Mouse (Mus musculus) brain, embryonic 18.5 days (tissue): Measurements from ENCODE around the gene Ttll12.

ENCODE experiments used
- DNase-seq: peaks from one replicate; pipeline ENCODE4 v3.0.0-alpha.2; 2012; ENCODE audit warnings: low read depth, low spot score

Ttll12 gene

DNA sequence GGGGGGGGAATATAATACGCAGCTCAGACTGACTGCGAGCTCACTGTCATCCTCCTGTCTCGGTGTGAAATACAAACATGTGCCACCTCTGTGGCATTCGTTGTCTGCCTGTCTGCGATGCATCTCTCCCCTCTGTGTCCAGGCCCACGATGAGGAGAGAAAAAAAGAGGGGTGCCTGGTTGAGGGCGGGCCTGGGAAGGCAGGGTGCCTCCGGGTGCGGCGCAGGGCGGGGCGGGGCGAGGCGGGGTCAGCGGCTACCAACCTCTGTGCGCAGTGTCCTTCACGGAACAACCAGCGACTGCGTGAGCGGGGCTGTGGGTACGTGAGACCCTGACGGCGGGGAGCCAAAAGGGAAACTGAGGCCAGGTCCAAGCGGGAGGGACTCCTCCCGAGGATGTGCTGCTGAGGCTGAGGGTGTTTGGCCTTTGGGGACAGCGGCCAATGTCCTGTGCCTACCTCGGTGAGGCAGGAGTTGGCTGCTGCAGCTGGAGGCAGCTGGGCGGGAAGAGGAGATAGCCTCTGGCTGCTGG, 31.6 kb downstream of the Ttll12 start, which contains the start of the genes Tspo and Mcat:
Tspo (plus strand) TSS at position 266 of the 530 bp plus-strand sequence.
Mcat (minus strand) TSS at position 461 of the 530 bp plus-strand sequence.
- no peak for DNase-seq

DNA sequence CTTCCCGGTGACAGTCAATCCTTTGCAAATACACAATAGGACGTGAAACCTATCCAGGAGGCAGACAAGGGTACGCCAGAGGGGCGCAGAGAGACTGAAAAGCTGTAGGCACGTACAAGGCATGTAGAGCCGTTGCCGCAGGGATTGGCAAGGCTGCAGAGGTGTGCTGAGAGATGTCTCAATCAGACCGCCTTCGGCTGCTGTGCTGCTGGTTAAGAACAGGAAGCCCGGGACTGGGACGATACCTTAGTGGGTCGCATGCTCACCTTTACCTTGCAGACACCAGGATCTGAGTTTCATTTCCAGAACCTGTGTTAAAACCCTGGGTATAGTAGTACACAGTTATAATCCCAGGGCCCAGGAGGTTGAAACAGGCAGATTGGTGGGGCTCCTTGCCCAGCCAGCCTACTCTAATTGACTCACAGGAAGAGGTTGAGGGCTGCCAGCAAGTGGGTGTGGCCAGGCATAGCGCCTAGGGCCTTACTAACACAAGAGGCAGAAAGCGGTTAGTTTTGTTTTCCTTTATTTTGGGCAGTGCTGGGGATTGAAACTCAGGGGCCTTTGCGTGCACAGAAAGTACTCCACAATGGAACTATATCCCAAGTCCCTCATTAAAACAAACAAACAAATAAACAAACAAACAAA, 32.2 kb downstream of the Ttll12 start:
- DNase-seq: no peak

DNA sequence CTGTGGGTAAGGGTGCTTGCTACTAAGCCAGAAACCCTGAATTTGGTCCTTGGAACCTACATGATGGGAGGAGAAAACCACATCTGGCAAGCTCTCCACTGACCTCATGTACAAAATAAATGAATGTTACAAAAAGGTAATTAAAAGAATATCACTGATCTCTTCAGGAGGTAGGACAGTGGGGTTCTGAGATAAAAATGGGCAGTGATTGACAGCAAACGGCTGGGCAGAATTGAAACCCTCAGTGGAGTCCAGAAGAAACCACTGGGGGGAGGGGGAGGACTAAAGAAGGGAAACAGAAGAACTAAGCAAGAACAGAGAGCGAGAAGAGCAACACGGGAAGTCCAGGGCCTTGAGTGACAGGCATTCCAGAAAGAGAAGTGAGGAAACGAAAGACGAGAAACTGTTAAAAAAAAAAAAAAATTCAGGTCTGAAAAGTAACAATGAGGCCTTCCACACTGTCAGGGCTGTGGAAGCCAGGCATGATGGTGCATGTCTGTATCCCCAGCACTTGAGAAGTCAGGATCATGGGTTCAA, 33.9 kb downstream of the Ttll12 start:
- no peak for DNase-seq

DNA sequence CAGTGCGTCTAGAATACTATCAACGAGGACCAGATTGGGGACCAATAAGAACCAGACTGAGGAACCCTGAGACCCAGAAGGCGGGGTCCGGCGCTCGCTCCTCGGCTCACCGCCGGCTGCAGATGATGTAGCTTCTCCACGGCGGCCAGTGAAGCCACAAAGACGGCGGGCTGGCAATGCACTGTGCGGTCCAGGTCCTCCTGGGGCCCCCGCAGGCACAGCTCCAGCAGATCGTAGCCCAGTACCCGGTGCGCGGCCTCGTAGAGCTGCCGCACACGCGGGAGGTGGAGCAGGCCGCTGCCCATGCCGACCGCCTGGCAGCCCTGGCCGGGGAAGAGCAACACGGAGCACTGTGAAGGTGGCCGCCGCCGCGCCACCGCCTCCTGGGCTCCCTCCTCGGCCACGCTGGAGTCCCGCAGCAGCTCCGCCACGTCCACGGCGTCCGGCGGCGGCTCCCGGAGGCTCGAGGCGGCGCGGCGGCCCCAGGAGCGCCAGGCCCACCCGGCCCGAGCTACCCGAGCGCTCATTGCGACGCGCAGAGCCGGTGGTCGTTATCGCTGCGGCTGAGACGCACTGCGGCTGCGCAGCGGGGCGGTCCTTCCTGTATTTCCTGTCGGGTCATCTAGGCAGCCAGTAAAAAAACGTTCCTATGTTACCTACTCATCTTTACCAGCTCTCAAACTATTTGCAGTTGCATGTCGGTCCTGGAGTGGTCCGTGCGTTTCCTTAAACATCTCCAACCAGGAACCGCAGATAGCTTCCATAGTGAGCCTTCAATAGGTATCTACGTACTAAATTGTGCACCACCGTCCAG, 39.6 kb downstream of the Ttll12 start:
- DNase-seq: peak; percentile 74

DNA sequence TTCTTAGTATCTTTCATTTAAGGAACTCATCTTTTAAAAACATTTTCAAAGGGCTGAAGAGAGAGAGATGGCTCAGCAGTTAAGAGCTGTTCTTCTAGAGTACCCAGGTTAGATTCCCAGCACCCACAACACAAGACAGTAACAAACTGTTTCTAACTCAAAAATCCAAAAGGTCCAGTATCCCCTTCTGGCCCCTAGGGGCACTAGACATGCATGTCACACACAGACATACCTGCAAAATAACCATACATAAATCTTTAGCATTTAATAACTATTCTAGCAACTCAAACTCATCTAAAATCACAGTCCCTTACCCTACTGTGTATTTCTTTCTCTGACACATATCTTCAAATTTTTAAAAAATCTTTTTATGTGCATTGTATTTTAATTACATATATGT, 41.1 kb downstream of the Ttll12 start:
- no peak for DNase-seq

DNA sequence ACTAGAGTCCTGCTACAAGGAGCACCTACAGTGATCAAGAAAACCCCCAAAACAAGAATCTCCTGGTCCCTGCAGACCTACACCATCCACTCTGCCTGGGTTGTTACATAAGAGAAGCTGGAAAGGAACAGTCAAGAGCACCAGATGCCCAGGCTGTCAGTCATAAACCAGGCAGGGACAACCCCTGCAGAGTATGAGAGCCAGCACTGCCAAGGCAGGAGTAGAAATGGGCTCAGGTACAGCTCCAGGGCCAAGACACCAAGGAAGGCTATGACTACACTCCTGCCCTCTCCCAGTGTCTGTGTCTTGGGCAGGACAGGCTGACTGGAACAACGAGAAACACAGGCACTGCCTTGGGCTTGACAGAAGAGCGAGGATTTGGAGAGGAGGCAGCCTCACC, 44.8 kb downstream of the Ttll12 start:
- no peak for DNase-seq

DNA sequence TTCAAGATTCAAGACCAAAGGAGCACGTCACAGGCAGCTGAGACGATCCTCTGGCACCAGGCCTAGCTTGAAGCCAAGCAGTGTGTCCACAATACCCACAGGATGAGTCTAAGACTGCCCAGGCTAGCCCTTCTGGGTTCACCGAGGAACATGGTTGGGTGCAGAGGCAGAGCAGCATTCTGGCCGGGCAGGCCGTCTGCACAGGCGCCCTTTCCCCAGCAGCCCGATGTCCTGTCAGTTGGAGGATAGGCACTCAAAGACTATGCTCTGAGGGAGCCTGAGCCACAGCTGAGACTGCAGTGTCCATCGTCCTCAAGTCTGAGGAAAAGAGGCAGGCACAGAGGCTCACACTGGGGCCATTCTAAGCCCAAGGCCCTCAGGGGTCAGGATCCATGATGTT, 47.8 kb downstream of the Ttll12 start:
- no peak for DNase-seq

DNA sequence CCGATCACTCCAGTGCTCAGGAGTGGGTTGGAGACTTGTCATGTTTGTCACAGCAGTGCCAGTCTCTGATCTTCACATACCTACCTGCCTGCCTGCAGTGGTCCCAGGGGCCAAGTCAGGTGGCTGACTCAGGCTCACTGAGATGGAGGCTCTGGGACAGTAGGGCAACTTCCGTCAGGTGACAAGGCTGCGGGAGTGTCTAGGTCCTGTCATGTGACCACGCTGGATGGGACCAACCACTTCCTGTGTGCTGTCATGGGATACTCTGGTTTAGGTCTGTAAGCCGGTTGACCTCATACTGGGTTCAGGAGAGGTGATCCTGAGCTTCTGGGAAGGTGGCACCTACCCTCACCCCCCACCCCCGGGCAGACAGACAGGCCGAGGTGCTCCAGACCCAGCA, 48.9 kb downstream of the Ttll12 start:
- no peak for DNase-seq

DNA sequence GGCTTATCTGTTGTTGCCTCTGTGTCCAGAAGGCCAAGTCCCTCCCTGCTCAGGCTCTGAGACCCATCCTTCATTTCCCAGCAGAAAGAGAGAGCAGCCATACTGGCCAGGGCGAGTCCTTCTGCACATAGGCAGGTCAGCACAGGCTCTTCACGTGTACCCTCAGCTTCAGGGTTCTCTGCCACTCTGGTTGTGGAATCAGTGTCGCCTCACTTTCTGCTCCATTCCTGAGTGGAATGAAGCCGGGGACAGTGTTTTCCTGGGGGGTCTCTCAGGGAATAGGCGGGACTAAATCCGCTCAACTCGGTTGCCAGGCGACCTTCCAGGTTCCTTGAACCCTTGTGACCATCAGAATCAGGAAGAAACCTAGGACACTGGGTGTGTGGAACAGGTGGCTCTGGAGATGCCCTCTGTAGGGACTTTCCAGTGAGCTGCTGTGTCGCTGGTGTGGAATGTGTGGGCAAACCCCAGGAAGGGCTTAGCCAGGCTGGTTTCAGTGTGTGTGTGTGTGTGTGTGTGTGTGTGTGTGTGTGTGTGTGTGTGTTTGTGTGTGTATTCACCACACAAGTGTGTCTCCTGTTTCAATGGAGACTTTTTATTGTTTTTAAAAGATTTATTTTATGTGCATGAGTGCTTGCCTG, 53.2 kb downstream of the Ttll12 start:
- DNase-seq: no peak

DNA sequence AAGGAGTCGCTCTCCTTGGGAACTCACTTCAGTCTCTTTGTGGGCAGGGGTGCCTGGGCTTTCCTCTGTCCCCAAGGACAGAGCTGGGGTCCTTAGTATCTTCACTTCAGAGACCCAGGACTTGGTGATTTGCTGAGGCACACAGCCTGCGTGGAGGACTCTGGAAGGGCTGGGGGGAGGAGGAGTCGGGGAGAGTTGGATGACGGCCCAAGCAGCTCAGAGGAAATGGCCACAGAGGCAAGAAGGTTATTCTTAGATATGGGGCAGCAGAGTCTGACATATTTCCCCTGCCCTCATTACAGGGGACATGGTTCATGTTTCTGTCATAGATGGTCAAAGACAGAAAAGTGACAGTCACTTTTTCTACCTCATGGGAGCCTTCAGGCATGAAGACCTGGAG, 55.1 kb downstream of the Ttll12 start:
- no peak for DNase-seq

DNA sequence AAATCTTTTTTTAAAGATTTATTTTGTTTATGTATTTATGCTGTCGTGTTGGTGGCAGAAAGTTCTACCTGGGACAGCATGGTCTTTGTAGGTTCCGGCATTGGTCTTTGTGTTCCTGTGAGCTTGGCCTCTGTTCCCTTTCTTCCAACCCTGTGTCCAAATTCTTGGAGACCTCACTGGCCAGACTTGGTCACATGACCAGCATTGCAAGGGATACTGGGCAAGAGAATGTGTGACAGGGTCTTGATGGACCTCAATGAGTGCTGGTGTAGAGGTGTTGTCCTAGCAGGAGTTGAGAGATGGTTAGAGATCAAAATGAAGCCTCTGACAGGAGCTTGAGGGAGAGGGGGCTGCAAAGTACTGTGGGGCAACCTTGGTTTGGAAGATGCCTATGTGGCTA, 56.1 kb downstream of the Ttll12 start:
- no peak for DNase-seq

DNA sequence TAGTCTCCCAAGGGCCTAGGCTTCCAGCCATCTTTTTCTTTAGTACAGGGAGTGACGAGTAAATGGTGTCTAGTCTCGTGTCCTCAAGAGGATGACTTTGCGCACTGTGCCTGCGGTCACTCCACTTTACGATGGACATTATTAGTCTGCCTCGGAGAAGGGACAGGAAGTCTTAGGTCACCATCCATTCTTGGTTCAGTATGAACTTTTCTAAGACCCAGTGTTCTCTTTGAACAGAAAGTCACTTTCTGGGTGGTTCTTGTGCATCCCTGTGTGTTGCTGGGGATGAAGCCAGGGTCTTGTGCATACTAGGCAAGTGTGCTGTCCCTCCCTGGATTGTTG, 59.1 kb downstream of the Ttll12 start:
- no peak for DNase-seq

DNA sequence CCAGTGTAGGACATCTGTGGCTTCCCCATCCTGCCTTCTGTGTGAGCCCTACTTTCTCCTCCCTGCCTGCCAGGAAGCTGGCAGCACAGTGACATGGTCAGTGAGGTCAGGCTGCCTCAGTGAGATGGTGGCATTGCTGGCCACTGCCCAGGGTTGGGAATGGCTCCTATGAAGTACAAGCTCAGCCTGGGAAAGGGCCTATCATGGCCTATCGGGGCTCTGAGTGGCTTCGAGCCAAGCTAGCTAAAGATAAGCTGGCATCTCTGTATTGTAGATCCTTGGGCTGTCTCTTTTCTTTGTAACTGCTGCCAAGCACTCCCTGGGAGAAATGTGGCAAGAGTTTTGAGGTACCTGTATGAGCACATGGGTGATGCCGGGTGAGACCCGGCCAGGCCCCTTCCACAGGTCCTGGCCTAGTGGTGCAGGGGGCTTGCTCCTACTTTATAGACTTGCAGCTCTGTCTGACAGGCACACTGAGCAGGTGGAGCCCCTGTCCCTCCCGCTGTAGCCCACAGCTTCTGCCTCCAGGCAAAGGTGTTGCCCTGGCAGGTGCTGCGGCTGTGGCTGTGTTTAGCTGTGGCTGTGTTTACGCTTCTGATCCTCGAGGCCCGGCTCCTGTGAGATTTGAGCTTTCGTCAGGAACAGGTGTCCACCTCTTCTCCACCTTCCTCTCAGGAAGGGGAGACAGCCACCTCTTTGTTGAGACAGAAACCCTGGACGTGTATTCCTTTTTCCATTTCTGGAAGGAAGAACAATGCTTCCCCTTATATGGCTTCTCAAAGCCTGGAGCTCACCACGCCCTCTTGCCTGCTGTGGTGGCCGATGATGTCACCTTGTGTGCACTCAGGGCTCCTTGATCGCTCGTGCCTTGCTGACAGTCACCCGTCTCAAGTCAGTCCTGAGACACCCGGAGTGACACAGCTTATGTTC, 59.7 kb downstream of the Ttll12 start:
- DNase-seq: no peak

DNA sequence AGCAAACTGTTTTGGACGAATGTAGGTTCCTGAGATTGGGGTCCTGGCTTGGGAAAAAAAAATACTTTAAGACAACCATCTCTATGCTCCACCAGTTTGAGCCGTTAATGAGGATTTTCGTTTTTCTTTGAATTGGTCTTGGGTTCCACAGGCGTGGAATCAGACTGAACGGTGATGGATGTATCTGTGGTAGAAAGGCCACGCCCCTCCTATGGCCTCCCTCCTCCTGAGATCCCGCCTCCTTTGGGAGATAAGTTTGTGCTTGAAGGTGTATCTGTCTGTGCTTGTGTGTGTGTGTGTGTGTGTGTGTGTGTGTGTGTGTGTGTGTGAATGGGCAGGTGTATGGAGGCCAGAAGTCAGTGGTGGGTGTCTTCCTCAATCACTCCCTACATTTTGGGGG, 62.4 kb downstream of the Ttll12 start:
- DNase-seq: no peak

DNA sequence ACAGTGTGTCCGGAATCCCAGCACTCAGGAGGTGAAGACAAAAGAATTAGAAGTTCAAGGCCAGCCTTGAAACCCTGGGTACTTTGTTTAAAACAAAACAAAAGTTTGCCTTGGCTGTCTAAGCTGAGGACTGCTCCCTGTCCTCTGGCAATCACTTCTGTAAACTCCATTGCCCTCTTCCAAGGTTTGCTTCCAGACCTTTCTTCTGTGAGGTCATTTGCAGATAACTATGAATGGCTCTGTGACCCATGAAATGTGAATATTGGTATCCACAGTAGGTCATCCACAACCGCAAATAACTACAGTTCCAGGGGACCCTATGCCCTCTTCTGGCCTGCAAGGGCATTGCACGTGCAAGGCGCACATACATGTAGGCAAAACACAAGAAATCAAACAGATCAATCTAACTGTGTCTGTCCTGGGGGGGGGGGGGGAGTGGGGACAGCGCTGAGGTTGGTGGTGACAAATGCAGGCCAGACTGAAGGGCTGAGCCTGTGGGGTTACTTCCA, 62.9 kb downstream of the Ttll12 start:
- DNase-seq: no peak

DNA sequence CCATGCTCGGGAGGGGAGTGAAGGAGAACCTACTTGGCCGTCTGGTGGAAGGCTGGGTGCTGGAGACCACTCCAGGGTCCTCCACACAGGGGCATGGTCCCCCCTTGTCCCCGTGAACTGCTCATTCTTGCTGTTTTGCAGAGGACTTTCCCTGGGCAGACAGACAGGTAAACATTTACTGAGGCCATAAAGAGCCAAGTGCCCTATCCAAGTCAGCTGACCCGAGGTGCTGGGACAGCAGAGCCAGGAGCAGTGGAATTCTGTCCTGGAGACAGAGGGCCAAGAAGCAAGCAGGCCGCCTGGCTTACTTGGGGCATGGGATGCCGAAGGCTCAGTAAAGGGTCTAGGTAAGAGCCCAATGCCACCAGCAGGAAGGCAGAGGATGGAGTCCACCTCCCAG, 64.3 kb downstream of the Ttll12 start:
- no peak for DNase-seq

DNA sequence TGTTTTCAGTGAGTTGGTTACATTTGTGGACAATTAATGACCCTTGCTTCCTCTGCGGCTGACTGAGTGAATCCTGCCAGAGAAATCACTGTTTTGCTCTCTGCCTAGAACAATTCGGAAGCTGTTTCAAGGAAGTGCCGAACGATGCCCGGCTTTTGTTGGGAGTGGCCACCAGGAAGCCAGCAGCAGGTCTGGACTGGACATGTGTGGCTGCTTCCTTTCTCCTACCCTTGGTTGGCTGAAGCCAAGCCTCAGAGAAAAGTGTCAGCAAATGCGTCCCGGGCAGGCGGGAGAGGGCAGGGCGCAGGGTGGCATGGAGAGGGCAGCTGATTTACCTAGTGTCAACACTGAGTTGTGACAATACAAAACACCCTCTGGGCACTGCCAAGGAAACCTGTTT, 64.7 kb downstream of the Ttll12 start:
- DNase-seq: no peak

DNA sequence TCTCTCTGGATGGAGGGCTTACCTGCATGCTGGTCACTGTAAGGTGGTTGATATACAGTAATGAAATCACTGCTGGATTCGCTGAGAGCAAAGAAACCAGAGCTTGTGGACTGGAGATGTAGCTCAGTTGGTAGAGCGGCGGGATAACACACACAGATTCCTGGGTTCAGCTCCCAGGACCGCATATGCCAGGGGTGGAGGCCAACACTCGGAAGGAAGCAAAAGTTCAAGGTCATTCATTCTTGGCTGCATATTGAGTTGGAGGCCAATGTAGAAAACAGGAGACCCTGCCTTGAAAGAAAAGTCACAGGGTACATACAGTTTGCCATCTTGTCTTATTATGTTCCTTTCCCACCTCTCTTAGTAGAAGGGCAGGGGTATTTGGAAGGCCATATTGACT, 65.2 kb downstream of the Ttll12 start:
- DNase-seq: no peak

DNA sequence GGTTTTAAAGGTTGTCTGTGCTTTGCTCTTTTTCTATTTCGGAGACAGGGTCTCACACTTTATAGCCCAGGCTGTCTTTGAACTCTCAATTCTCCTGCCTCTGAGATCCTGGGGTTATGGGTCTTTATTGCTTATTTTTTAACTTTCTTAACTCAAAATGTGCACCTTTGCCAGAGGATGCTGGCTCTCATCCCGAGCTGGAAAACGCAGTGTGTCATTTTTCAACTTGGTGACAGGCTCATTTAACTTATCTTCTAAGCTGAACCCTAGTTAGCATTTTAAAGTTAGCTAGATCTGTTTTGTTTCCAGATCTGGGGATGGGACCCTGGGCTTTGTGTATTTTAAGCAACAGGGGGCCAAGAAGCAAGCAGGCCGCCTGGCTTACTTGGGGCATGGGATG, 66.1 kb downstream of the Ttll12 start:
- DNase-seq: no peak

DNA sequence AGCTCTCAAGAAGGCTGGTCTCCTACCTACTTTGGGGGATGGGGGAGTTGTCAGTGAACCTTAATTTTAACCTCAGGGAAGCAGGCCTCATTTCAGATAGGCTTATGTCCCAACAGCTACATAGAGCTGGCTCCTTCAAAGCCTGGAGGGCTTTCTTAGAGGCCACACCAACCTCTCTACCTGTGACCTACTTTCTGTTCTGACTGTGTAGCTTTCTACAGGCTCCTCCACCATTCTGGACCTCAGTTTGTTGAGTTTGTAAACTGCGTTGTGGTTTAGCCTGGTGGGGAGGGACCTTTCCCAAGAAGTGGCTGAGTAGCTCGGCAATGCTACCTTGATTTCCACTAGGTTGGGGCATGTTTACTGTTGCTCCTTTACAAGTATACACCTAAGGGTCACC, 67.2 kb downstream of the Ttll12 start:
- DNase-seq: no peak

DNA sequence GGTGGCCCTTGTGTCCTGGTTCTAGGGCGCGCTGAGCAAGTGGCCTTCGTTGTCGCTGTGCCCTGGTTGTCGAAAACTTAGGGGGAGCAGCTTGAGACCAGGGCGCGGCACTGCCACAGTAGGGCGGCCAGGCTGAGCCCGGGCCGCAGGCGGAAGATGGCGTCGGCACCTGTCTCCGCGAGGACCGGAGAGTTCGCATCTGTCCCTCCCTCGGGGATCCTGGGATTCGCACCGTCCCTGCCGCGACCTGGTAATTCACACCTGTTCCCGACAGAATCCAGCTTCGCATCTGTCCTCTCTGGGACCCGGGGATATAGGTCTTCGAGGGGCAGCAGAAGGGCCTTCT, 67.9 kb downstream of the Ttll12 start:
- no peak for DNase-seq
